Mouse (Mus musculus) embryo, embryonic 11.5 days (tissue): ENCODE data around the gene Syt9.
"Not testable (repeated sequence)": the region's sequence is repeated elsewhere in the genome, so short reads cannot be mapped to it uniquely, and the experiment has no call there.

ENCODE experiments used
- DNase-seq: peaks from one replicate; pipeline ENCODE4 v3.0.0-alpha.2; 2012; ENCODE audit warnings: low read depth, low spot score

The Syt9 gene

GRCm38 (mm10) chr7:107461699-107462440 lies 91.3 kb downstream of the Syt9 start:
- no peak for DNase-seq

- no peak for DNase-seq
Measured at GRCm38 (mm10) chr7:107462962-107463361, 92.4 kb downstream of the Syt9 start.

GRCm38 (mm10) chr7:107465081-107465480 lies 94.6 kb downstream of the Syt9 start:
- DNase-seq = no peak

- DNase-seq = no peak
Measured at GRCm38 (mm10) chr7:107478979-107479965, 108.7 kb downstream of the Syt9 start.

GRCm38 (mm10) chr7:107485709-107486108 lies 115.2 kb downstream of the Syt9 start:
- not testable (repeated sequence) for DNase-seq

- DNase-seq = no peak
Measured at GRCm38 (mm10) chr7:107495428-107495827, 124.9 kb downstream of the Syt9 start.

GRCm38 (mm10) chr7:107496923-107497322 lies 126.4 kb downstream of the Syt9 start:
- DNase-seq = no peak

GRCm38 (mm10) chr7:107500641-107501040 lies 130.1 kb downstream of the Syt9 start:
- DNase-seq = no peak

- DNase-seq = no peak
Measured at GRCm38 (mm10) chr7:107504761-107505712, 134.5 kb downstream of the Syt9 start.

- DNase-seq = no peak
Measured at GRCm38 (mm10) chr7:107507920-107508319, 137.4 kb downstream of the Syt9 start.

GRCm38 (mm10) chr7:107509740-107510139 lies 139.2 kb downstream of the Syt9 start:
- no peak for DNase-seq

- DNase-seq = no peak
Measured at GRCm38 (mm10) chr7:107516704-107517410, 146.3 kb downstream of the Syt9 start.

- DNase-seq = no peak
Measured at GRCm38 (mm10) chr7:107519256-107520025, 148.9 kb downstream of the Syt9 start.

- DNase-seq = no peak
Measured at GRCm38 (mm10) chr7:107521411-107521810, 150.9 kb downstream of the Syt9 start.

GRCm38 (mm10) chr7:107526299-107526698 lies 155.8 kb downstream of the Syt9 start:
- DNase-seq = peak; percentile 22

GRCm38 (mm10) chr7:107528169-107528772 lies 157.7 kb downstream of the Syt9 start:
- no peak for DNase-seq

GRCm38 (mm10) chr7:107529364-107529763 lies 158.8 kb downstream of the Syt9 start:
- DNase-seq = no peak

GRCm38 (mm10) chr7:107535311-107535710 lies 164.8 kb downstream of the Syt9 start:
- DNase-seq = no peak

- DNase-seq = no peak
Measured at GRCm38 (mm10) chr7:107536516-107536915, 166.0 kb downstream of the Syt9 start.
